Mouse (Mus musculus) heart, postnatal 0 days (tissue): ENCODE measurements around the gene Pacs2. TPM values are rescaled to one million over a fixed set of nuclear protein-coding genes. Genes with fewer than 3 reads are reported as not detected.

ENCODE experiments used
- ATAC-seq: fragments of 200-750 bp; cut with Nextera tagmentation; 2 replicates; pipeline ENCODE4 v1.8.0; 2017; ENCODE audit warnings: low read depth, moderate number of reproducible peaks, moderate library complexity; ENCODE audit not compliant: insufficient read depth
- DNase-seq: peaks from one replicate; pipeline ENCODE4 v3.0.0-alpha.2; 2016; ENCODE audit warnings: low spot score
- H3K27ac ChIP-seq: fragments of 300-500 bp; sonication (generic); 2 replicates; pipeline ENCODE4 v1.5.1; 2014; ENCODE audit warnings: low read depth, mild to moderate bottlenecking
- H3K27me3 ChIP-seq: fragments of 300-500 bp; sonication (generic); 2 replicates; pipeline ENCODE4 v1.6.1; 2014; ENCODE audit warnings: low read length, mixed read lengths; ENCODE audit not compliant: control insufficient read depth, insufficient read depth
- H3K36me3 ChIP-seq: fragments of 300-500 bp; sonication (generic); replicated peaks from 2 replicates; pipeline ENCODE4 v1.6.1; 2014; ENCODE audit warnings: low read length, mixed read lengths; ENCODE audit not compliant: control insufficient read depth, insufficient read depth
- H3K4me1 ChIP-seq: fragments of 300-500 bp; sonication (generic); 2 replicates; pipeline ENCODE4 v1.6.1; 2014; ENCODE audit warnings: antibody characterized with exemption; ENCODE audit not compliant: control insufficient read depth, insufficient read depth
- H3K4me2 ChIP-seq: fragments of 300-500 bp; sonication (generic); 2 replicates; pipeline ENCODE4 v1.6.1; 2014; ENCODE audit warnings: low read depth, mild to moderate bottlenecking, low read length, moderate library complexity
- H3K4me3 ChIP-seq: fragments of 300-500 bp; sonication (generic); 2 replicates; pipeline ENCODE4 v1.5.1; 2014; ENCODE audit warnings: low read depth, low read length
- H3K9ac ChIP-seq: fragments of 300-500 bp; sonication (generic); replicated peaks from 2 replicates; pipeline ENCODE4 v1.6.1; 2014; ENCODE audit warnings: low read depth, low read length, mixed read lengths
- H3K9me3 ChIP-seq: fragments of 300-500 bp; sonication (generic); replicated peaks from 2 replicates; pipeline ENCODE4 v1.6.1; 2016; ENCODE audit warnings: low read length; ENCODE audit not compliant: control insufficient read depth
- CTCF ChIP-seq: IDR thresholded peaks from 2 replicates; pipeline ENCODE4 v1.5.1; 2016; ENCODE audit warnings: antibody characterized with exemption, control low read depth, low read depth
- EP300 ChIP-seq: IDR thresholded peaks from 2 replicates; pipeline ENCODE4 v1.6.1; 2016; ENCODE audit warnings: antibody characterized with exemption, low read depth
- WGBS: fragments of 180-500 bp; shearing (Covaris S2); extraction: QIAGEN DNeasy Blood & Tissue Kit; methylation state at CpG from one replicate; pipeline ENCODE4 v1.1.7; 2014; 5-methylcytosine and 5-hydroxymethylcytosine counted together
- polyA plus RNA-seq: library from polyadenylated mRNA; unstranded; fragments of >200 nt; fragmentation: Nextera tagmentation; extraction: Ambion mirVana; gene quantifications from 2 replicates; pipeline ENCODE4 v1.2.1, GENCODE M21; 2015
- total RNA-seq: library from RNA; depleted of rRNA; stranded (reverse); fragments of >200 nt; gene quantifications from 2 replicates; pipeline ENCODE4 v1.2.3, GENCODE M21; 2014; ENCODE audit warnings: low replicate concordance

Pacs2 gene
- total and polyA plus RNA-seq, 2 experiments from 2014 or later, result 5.1 to 38.5 TPM

DNA sequence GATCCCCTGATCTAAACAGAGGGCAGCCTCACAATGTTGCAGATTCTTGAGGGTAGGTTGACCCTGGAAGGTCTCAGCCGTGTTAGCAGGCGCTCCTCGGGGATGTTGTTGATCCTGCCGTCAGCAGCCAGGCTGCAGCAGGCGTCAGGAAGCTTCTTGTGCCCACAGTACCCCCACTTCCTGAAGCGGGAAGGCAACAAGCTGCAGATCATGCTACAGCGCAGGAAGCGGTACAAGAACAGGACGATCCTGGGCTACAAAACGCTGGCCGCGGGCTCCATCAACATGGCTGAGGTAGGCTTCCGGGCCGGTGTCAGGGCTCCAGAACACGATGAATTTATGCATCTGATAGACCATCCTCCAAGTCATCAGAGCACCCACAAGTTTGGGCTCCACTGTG, 32.6 kb downstream of the Pacs2 start:
- Histone ChIP-seq H3K27me3 (no peaks in the 10 kb centered on the region), H3K36me3 (peaks cover 43% of the 10 kb centered on the region), H3K4me1 (0 out of 2 replicates have a peak, but pooled peaks cover 5% of the 10 kb centered on the region), H3K9me3 (no peaks in the 10 kb centered on the region), H3K4me3 (no peak overlapping the region), H3K9ac (no peak overlapping the region), H3K4me2 (no peak overlapping the region), H3K27ac (no peak overlapping the region)
- TF ChIP-seq CTCF, result no peak
- no peak for TF ChIP-seq EP300
- WGBS, result 79% methylated on average over 15 of the region's 15 CpGs
- ATAC-seq (no peak), DNase-seq (no peak)

- no peak overlapping the region for H3K4me2 ChIP-seq
- H3K4me3 ChIP-seq, result no peak overlapping the region
- ATAC-seq, result no peak
- no peak overlapping the region for H3K9ac ChIP-seq
- H3K9me3 ChIP-seq, result no peaks in the 10 kb centered on the region
- DNase-seq, result no peak
- TF ChIP-seq CTCF, result no peak
- TF ChIP-seq EP300, result no peak
- H3K27ac ChIP-seq, result no peak overlapping the region
- WGBS, result 93% methylated on average over 5 of the region's 5 CpGs
- peaks cover 55% of the 10 kb centered on the region for H3K36me3 ChIP-seq
- no peaks in the 10 kb centered on the region for H3K27me3 ChIP-seq
- 0 out of 2 replicates have a peak, but pooled peaks cover 6% of the 10 kb centered on the region for H3K4me1 ChIP-seq
These were observed 33.8 kb downstream of the Pacs2 start for GRCm38 (mm10) chr12:113048103-113048502.

GRCm38 (mm10) chr12:113049836-113050235, 35.5 kb downstream of the Pacs2 start:
- 0 out of 2 replicates have a peak, but pooled peaks cover 6% of the 10 kb centered on the region for H3K4me1 ChIP-seq
- no peak for ATAC-seq
- H3K4me3 ChIP-seq, result no peak overlapping the region
- WGBS, result 75% methylated on average over 9 of the region's 9 CpGs
- no peak overlapping the region for H3K27ac ChIP-seq
- no peaks in the 10 kb centered on the region for H3K9me3 ChIP-seq
- DNase-seq, result no peak
- no peak overlapping the region for H3K9ac ChIP-seq
- no peak overlapping the region for H3K4me2 ChIP-seq
- TF ChIP-seq CTCF, result no peak
- no peak for TF ChIP-seq EP300
- H3K27me3 ChIP-seq, result no peaks in the 10 kb centered on the region
- H3K36me3 ChIP-seq, result peaks cover 68% of the 10 kb centered on the region

DNA sequence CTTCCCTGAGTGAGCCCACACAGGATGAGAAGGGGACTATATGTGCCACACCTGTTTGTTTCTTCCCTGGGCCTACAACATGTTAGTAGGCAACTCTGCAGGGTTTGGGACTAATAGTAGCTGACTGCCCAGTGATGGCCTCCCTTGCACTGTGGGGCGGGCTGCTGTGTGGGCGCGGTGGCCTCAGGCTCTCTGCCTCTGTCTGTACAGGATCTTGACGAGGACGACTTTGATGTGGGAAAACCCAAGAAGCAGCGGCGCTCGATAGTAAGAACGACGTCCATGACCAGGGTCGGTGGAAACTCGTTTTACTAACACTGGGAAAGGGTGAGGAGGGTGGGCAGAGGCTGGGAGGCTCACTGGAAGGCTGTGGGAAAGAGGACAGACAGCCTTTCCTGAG, 36.4 kb downstream of the Pacs2 start:
- Histone ChIP-seq H3K9ac (no peak overlapping the region), H3K4me2 (no peak overlapping the region), H3K9me3 (no peaks in the 10 kb centered on the region), H3K4me3 (no peak overlapping the region), H3K27ac (no peak overlapping the region), H3K36me3 (peaks cover 68% of the 10 kb centered on the region), H3K4me1 (0 out of 2 replicates have a peak, but pooled peaks cover 6% of the 10 kb centered on the region), H3K27me3 (no peaks in the 10 kb centered on the region)
- DNase-seq (no peak), ATAC-seq (no peak)
- WGBS, result 86% methylated on average over 12 of the region's 12 CpGs
- no peak for TF ChIP-seq EP300
- no peak for TF ChIP-seq CTCF

DNA sequence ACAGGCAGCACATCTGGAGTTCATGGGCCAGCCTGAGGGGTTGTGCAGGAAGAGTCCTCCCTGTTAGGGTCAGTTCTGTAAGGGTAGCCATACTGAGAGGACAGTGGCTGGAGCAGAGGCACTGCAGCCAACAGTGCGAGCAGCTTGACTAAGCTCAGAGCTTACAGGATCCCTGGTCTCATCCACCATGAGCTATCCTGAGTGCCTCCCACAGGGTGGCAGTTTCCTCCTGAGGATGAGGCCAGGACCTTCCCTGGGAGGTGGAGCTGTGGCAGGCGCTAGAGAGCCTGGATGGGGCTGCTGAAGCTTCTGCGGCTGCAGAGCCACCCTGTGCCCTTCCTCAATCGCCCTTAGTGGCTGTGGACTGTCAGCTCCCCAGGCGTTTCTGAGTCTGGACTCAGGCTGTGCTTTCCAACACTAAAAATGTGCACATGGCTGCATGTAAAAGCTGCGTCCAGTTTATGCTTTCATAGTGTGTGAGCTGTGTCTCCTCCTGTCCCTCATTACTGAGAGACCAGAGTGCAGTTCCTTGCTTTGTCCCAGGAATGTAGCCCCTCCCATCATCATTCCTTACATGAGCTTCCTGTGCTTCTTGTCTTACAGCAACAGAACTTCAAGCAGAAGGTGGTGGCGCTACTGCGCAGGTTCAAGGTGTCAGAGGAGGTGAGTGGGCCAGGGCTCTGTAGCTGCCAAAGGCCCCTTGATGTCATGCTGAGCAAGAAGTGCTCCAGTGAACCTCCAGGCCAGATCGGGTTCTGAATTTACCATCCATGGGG, 37.5 kb downstream of the Pacs2 start:
- WGBS, result 33% methylated on average over 9 of the region's 9 CpGs
- Histone ChIP-seq H3K4me1 (0 out of 2 replicates have a peak, but pooled peaks cover 6% of the 10 kb centered on the region), H3K36me3 (peaks cover 69% of the 10 kb centered on the region), H3K4me3 (no peak overlapping the region), H3K9ac (no peak overlapping the region), H3K27ac (no peak overlapping the region; the same call in 1 of the 2 replicates), H3K27me3 (no peaks in the 10 kb centered on the region), H3K9me3 (no peaks in the 10 kb centered on the region), H3K4me2 (no peak overlapping the region)
- TF ChIP-seq EP300 (no peak), CTCF (no peak)
- DNase-seq (no peak), ATAC-seq (no peak)

DNA sequence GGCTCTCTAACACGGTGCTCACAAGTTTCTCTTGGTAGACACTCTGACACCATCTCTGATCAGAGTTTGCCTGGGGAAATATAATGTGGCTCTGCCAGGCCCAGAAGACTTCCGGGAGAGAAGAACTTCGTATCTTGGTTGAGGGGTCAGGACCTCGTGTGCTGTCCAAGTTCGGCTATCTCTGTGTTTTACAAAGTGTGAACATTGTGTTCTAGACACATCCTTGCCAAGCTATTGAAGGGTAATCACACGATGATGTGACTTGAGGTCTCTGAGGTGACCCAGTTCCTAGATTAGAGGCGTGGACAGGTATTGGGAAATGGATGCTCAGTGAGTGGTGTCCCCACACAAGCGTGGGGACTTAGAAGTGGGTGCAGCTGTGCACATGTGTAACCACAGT, 41.8 kb downstream of the Pacs2 start:
- peak; percentile 49 for DNase-seq
- no peaks in the 10 kb centered on the region for H3K27me3 ChIP-seq
- 34% methylated on average over 8 of the region's 8 CpGs for WGBS
- ATAC-seq, result peak; percentile 70
- no peak overlapping the region for H3K4me2 ChIP-seq
- TF ChIP-seq CTCF (no peak), EP300 (peak; percentile 89)
- peaks cover 78% of the 10 kb centered on the region for H3K36me3 ChIP-seq
- no peaks in the 10 kb centered on the region for H3K9me3 ChIP-seq
- H3K4me3 ChIP-seq, result no peak overlapping the region
- no peak overlapping the region for H3K27ac ChIP-seq
- H3K9ac ChIP-seq, result no peak overlapping the region
- H3K4me1 ChIP-seq, result 0 out of 2 replicates have a peak, but pooled peaks cover 6% of the 10 kb centered on the region
